Mouse (Mus musculus): ENCODE measurements around the gene Ecm2. TPM values are rescaled to one million over a fixed set of nuclear protein-coding genes. Genes with fewer than 3 reads are reported as not detected.

Ecm2 gene
- polyA plus RNA-seq, 1 experiment from 2014 or later, result 0.38 TPM

- DNase-seq (ENCODE audit: low spot score), result no peak
- Histone ChIP-seq H3K27ac (ENCODE audit: low read depth) (no peak overlapping the region), H3K27me3 (replicated peaks; ENCODE audit: control insufficient read depth, insufficient read depth, low read length) (no peaks in the 10 kb centered on the region), H3K9ac (ENCODE audit: low read length) (no peak overlapping the region), H3K9me3 (ENCODE audit: control insufficient read depth, low read length) (no peaks in the 10 kb centered on the region), H3K36me3 (ENCODE audit: control insufficient read depth, insufficient read depth, low read length) (peaks cover 16% of the 10 kb centered on the region), H3K4me1 (replicated peaks; ENCODE audit: control insufficient read depth, insufficient read depth, low read length) (no peaks in the 10 kb centered on the region; the same call in 1 of the 2 replicates), H3K4me2 (ENCODE audit: low read length) (no peak overlapping the region), H3K4me3 (ENCODE audit: low read depth, low read length) (no peak overlapping the region)
- ATAC-seq (replicated peaks; ENCODE audit: low FRiP score, low TSS enrichment, low read depth), result no peak
- 87% methylated on average over 5 of the region's 5 CpGs for WGBS
These were observed 35.6 kb upstream of the Ecm2 start for GRCm38 (mm10) chr13:49469002-49469401.

GRCm38 (mm10) chr13:49470319-49470718 lies 34.3 kb upstream of the Ecm2 start:
- Histone ChIP-seq H3K4me3 (ENCODE audit: low read depth, low read length) (no peak overlapping the region), H3K9ac (ENCODE audit: low read length) (no peak overlapping the region), H3K4me1 (replicated peaks; ENCODE audit: control insufficient read depth, insufficient read depth, low read length) (no peaks in the 10 kb centered on the region; the same call in 1 of the 2 replicates), H3K36me3 (ENCODE audit: control insufficient read depth, insufficient read depth, low read length) (peaks cover 3% of the 10 kb centered on the region), H3K27me3 (replicated peaks; ENCODE audit: control insufficient read depth, insufficient read depth, low read length) (no peaks in the 10 kb centered on the region), H3K27ac (ENCODE audit: low read depth) (no peak overlapping the region), H3K4me2 (ENCODE audit: low read length) (no peak overlapping the region), H3K9me3 (ENCODE audit: control insufficient read depth, low read length) (no peaks in the 10 kb centered on the region)
- ATAC-seq (replicated peaks; ENCODE audit: low FRiP score, low TSS enrichment, low read depth), result no peak
- WGBS, result 90% methylated on average over 4 of the region's 4 CpGs
- no peak for DNase-seq (ENCODE audit: low spot score)

- H3K27ac ChIP-seq (ENCODE audit: low read depth), result no peak overlapping the region
- H3K4me3 ChIP-seq (ENCODE audit: low read depth, low read length), result no peak overlapping the region
- H3K36me3 ChIP-seq (ENCODE audit: control insufficient read depth, insufficient read depth, low read length), result no peaks in the 10 kb centered on the region
- DNase-seq (ENCODE audit: low spot score), result no peak
- no peak overlapping the region for H3K4me2 ChIP-seq (ENCODE audit: low read length)
- no peak overlapping the region for H3K9ac ChIP-seq (ENCODE audit: low read length)
- no peaks in the 10 kb centered on the region; the same call in 1 of the 2 replicates for H3K4me1 ChIP-seq (replicated peaks; ENCODE audit: control insufficient read depth, insufficient read depth, low read length)
- H3K27me3 ChIP-seq (replicated peaks; ENCODE audit: control insufficient read depth, insufficient read depth, low read length), result no peaks in the 10 kb centered on the region
- ATAC-seq (replicated peaks; ENCODE audit: low FRiP score, low TSS enrichment, low read depth), result no peak
- no peaks in the 10 kb centered on the region for H3K9me3 ChIP-seq (ENCODE audit: control insufficient read depth, low read length)
- 78% methylated on average over 4 of the region's 4 CpGs for WGBS
These were observed 33.8 kb upstream of the Ecm2 start for GRCm38 (mm10) chr13:49470806-49471205.

GRCm38 (mm10) chr13:49471981-49472675 lies 32.5 kb upstream of the Ecm2 start:
- no peak overlapping the region for H3K9ac ChIP-seq (ENCODE audit: low read length)
- WGBS, result 66% methylated on average over 4 of the region's 4 CpGs
- no peak overlapping the region for H3K4me2 ChIP-seq (ENCODE audit: low read length)
- H3K4me1 ChIP-seq (replicated peaks; ENCODE audit: control insufficient read depth, insufficient read depth, low read length), result no peaks in the 10 kb centered on the region; the same call in 1 of the 2 replicates
- no peaks in the 10 kb centered on the region for H3K9me3 ChIP-seq (ENCODE audit: control insufficient read depth, low read length)
- no peaks in the 10 kb centered on the region for H3K36me3 ChIP-seq (ENCODE audit: control insufficient read depth, insufficient read depth, low read length)
- DNase-seq (ENCODE audit: low spot score) (no peak), ATAC-seq (replicated peaks; ENCODE audit: low FRiP score, low TSS enrichment, low read depth) (no peak)
- H3K4me3 ChIP-seq (ENCODE audit: low read depth, low read length), result no peak overlapping the region
- no peak overlapping the region for H3K27ac ChIP-seq (ENCODE audit: low read depth)
- H3K27me3 ChIP-seq (replicated peaks; ENCODE audit: control insufficient read depth, insufficient read depth, low read length), result no peaks in the 10 kb centered on the region

GRCm38 (mm10) chr13:49472676-49473005 lies 32.0 kb upstream of the Ecm2 start:
- no peak for ATAC-seq (replicated peaks; ENCODE audit: low FRiP score, low TSS enrichment, low read depth)
- Histone ChIP-seq H3K4me3 (ENCODE audit: low read depth, low read length) (no peak overlapping the region), H3K27ac (ENCODE audit: low read depth) (no peak overlapping the region), H3K4me2 (ENCODE audit: low read length) (no peak overlapping the region), H3K9me3 (ENCODE audit: control insufficient read depth, low read length) (no peaks in the 10 kb centered on the region), H3K36me3 (ENCODE audit: control insufficient read depth, insufficient read depth, low read length) (no peaks in the 10 kb centered on the region), H3K9ac (ENCODE audit: low read length) (no peak overlapping the region), H3K4me1 (replicated peaks; ENCODE audit: control insufficient read depth, insufficient read depth, low read length) (peaks cover 2% of the 10 kb centered on the region; the same call in 1 of the 2 replicates), H3K27me3 (replicated peaks; ENCODE audit: control insufficient read depth, insufficient read depth, low read length) (no peaks in the 10 kb centered on the region)
- WGBS, result 92% methylated on average over 6 of the region's 6 CpGs
- no peak for DNase-seq (ENCODE audit: low spot score)

- no peak overlapping the region for H3K4me3 ChIP-seq (ENCODE audit: low read depth, low read length)
- no peak for ATAC-seq (replicated peaks; ENCODE audit: low FRiP score, low TSS enrichment, low read depth)
- H3K9ac ChIP-seq (ENCODE audit: low read length), result no peak overlapping the region
- H3K4me2 ChIP-seq (ENCODE audit: low read length), result no peak overlapping the region
- H3K27ac ChIP-seq (ENCODE audit: low read depth), result peak overlapping the region; percentile 66; the same call in 1 of the 2 replicates
- H3K27me3 ChIP-seq (replicated peaks; ENCODE audit: control insufficient read depth, insufficient read depth, low read length), result no peaks in the 10 kb centered on the region
- peaks cover 8% of the 10 kb centered on the region for H3K4me1 ChIP-seq (replicated peaks; ENCODE audit: control insufficient read depth, insufficient read depth, low read length)
- H3K9me3 ChIP-seq (ENCODE audit: control insufficient read depth, low read length), result no peaks in the 10 kb centered on the region
- WGBS, result 47% methylated on average over 3 of the region's 3 CpGs
- DNase-seq (ENCODE audit: low spot score), result no peak
- H3K36me3 ChIP-seq (ENCODE audit: control insufficient read depth, insufficient read depth, low read length), result no peaks in the 10 kb centered on the region
These were observed 26.7 kb upstream of the Ecm2 start for GRCm38 (mm10) chr13:49477887-49478286.

- 88% methylated on average over 6 of the region's 6 CpGs for WGBS
- Histone ChIP-seq H3K27ac (ENCODE audit: low read depth) (no peak overlapping the region; the same call in 1 of the 2 replicates), H3K9me3 (ENCODE audit: control insufficient read depth, low read length) (no peaks in the 10 kb centered on the region), H3K4me2 (ENCODE audit: low read length) (no peak overlapping the region), H3K4me1 (replicated peaks; ENCODE audit: control insufficient read depth, insufficient read depth, low read length) (peaks cover 8% of the 10 kb centered on the region), H3K36me3 (ENCODE audit: control insufficient read depth, insufficient read depth, low read length) (no peaks in the 10 kb centered on the region), H3K9ac (ENCODE audit: low read length) (no peak overlapping the region), H3K4me3 (ENCODE audit: low read depth, low read length) (no peak overlapping the region), H3K27me3 (replicated peaks; ENCODE audit: control insufficient read depth, insufficient read depth, low read length) (no peaks in the 10 kb centered on the region)
- DNase-seq (ENCODE audit: low spot score), result no peak
- no peak for ATAC-seq (replicated peaks; ENCODE audit: low FRiP score, low TSS enrichment, low read depth)
These were observed 25.7 kb upstream of the Ecm2 start for GRCm38 (mm10) chr13:49478851-49479374.

GRCm38 (mm10) chr13:49479399-49479798 lies 25.2 kb upstream of the Ecm2 start:
- no peak overlapping the region for H3K4me2 ChIP-seq (ENCODE audit: low read length)
- DNase-seq (ENCODE audit: low spot score) (no peak), ATAC-seq (replicated peaks; ENCODE audit: low FRiP score, low TSS enrichment, low read depth) (no peak)
- no peaks in the 10 kb centered on the region for H3K9me3 ChIP-seq (ENCODE audit: control insufficient read depth, low read length)
- H3K4me3 ChIP-seq (ENCODE audit: low read depth, low read length), result no peak overlapping the region
- 69% methylated on average over 4 of the region's 4 CpGs for WGBS
- peak overlapping the region; percentile 40 for H3K27ac ChIP-seq (ENCODE audit: low read depth)
- H3K9ac ChIP-seq (ENCODE audit: low read length), result no peak overlapping the region
- no peaks in the 10 kb centered on the region for H3K36me3 ChIP-seq (ENCODE audit: control insufficient read depth, insufficient read depth, low read length)
- H3K27me3 ChIP-seq (replicated peaks; ENCODE audit: control insufficient read depth, insufficient read depth, low read length), result no peaks in the 10 kb centered on the region
- H3K4me1 ChIP-seq (replicated peaks; ENCODE audit: control insufficient read depth, insufficient read depth, low read length), result peaks cover 8% of the 10 kb centered on the region

GRCm38 (mm10) chr13:49480057-49480456 lies 24.6 kb upstream of the Ecm2 start:
- peaks cover 8% of the 10 kb centered on the region for H3K4me1 ChIP-seq (replicated peaks; ENCODE audit: control insufficient read depth, insufficient read depth, low read length)
- H3K27me3 ChIP-seq (replicated peaks; ENCODE audit: control insufficient read depth, insufficient read depth, low read length), result no peaks in the 10 kb centered on the region
- peak overlapping the region; percentile 84 for H3K27ac ChIP-seq (ENCODE audit: low read depth)
- no peak for ATAC-seq (replicated peaks; ENCODE audit: low FRiP score, low TSS enrichment, low read depth)
- no peak overlapping the region for H3K4me3 ChIP-seq (ENCODE audit: low read depth, low read length)
- WGBS, result 44% methylated on average over 2 of the region's 2 CpGs
- H3K4me2 ChIP-seq (ENCODE audit: low read length), result no peak overlapping the region
- H3K9ac ChIP-seq (ENCODE audit: low read length), result no peak overlapping the region
- no peaks in the 10 kb centered on the region for H3K36me3 ChIP-seq (ENCODE audit: control insufficient read depth, insufficient read depth, low read length)
- DNase-seq (ENCODE audit: low spot score), result no peak
- no peaks in the 10 kb centered on the region for H3K9me3 ChIP-seq (ENCODE audit: control insufficient read depth, low read length)
